Mouse (Mus musculus) CH12.LX (cell line): Measurements from ENCODE around the gene Anxa1. TPM values are rescaled to one million over a fixed set of nuclear protein-coding genes. Genes with fewer than 3 reads are reported as not detected.

Experiments
- DNase-seq: peaks from one replicate; pipeline ENCODE4 v3.0.0-alpha.2; 2013; ENCODE audit errors: extremely low read depth
- H3K27ac ChIP-seq: 2 replicates; pipeline ENCODE4 v1.5.1; 2012; ENCODE audit warnings: low read depth, mild to moderate bottlenecking, control low read depth, moderate library complexity; ENCODE audit not compliant: insufficient read depth
- H3K27me3 ChIP-seq: replicated peaks from 2 replicates; pipeline ENCODE3; 2012; ENCODE audit warnings: inconsistent platforms
- H3K36me3 ChIP-seq, 2 experiments: replicated peaks in 1 of 2; 2 replicates each; pipeline versions ENCODE3 to v1.6.1; 2012; ENCODE audit warnings: inconsistent platforms in 1 of 2, low read length in 1 of 2, mild to moderate bottlenecking in 1 of 2, mixed read lengths in 1 of 2, moderate library complexity in 1 of 2; ENCODE audit not compliant: control insufficient read depth in 1 of 2, insufficient read depth in 1 of 2
- H3K4me1 ChIP-seq, 2 experiments: 2 replicates each; pipeline ENCODE4 v1.6.1; 2012; ENCODE audit warnings: inconsistent platforms in 1 of 2, moderate library complexity in 1 of 2; ENCODE audit not compliant: insufficient read depth in 2 of 2, control insufficient read depth in 1 of 2
- H3K4me2 ChIP-seq: 2 replicates; pipeline ENCODE4 v1.6.1; 2012; ENCODE audit warnings: low read depth, mild to moderate bottlenecking, control low read depth; ENCODE audit not compliant: poor library complexity, insufficient read depth, severe bottlenecking
- H3K4me3 ChIP-seq, 3 experiments: fragments of 150-350 bp in 1 of 3; sonication (generic) in 1 of 3; replicated peaks in 1 of 3; 2 replicates each; pipeline versions ENCODE3 to v1.5.1; 2011 to 2012; ENCODE audit warnings: low read depth in 2 of 3, low read length in 2 of 3, mild to moderate bottlenecking in 2 of 3, moderate library complexity in 2 of 3, control low read depth in 1 of 3, improper control_type of control experiment in 1 of 3, inconsistent platforms in 1 of 3, mixed read lengths in 1 of 3; ENCODE audit not compliant: poor library complexity in 1 of 3
- H3K79me2 ChIP-seq: replicated peaks from 2 replicates; pipeline ENCODE4 v1.6.1; 2012; ENCODE audit warnings: mild to moderate bottlenecking, moderate library complexity; ENCODE audit not compliant: control insufficient read depth, poor library complexity, insufficient read depth, severe bottlenecking; ENCODE audit errors: extremely low read depth
- H3K9ac ChIP-seq: 2 replicates; pipeline ENCODE4 v1.6.1; 2012; ENCODE audit warnings: low read depth, mild to moderate bottlenecking, control low read depth, moderate library complexity; ENCODE audit not compliant: insufficient read depth
- H3K9me3 ChIP-seq: replicated peaks from 2 replicates; pipeline ENCODE3; 2012; ENCODE audit warnings: low read length, inconsistent platforms, mixed read lengths
- EP300 ChIP-seq: IDR thresholded peaks from 2 replicates; pipeline ENCODE4 v1.6.1; 2011; ENCODE audit warnings: low read length, improper control_type of control experiment
- ETS1 ChIP-seq: conservative IDR thresholded peaks from 2 replicates; pipeline ENCODE4 v1.6.1; 2012; ENCODE audit warnings: low read depth, mild to moderate bottlenecking, inconsistent platforms, low read length, improper control_type of control experiment, moderate library complexity
- GABPA ChIP-seq: IDR thresholded peaks from 2 replicates; pipeline ENCODE4 v1.6.1; 2012; ENCODE audit warnings: low read depth, low read length, improper control_type of control experiment, inconsistent platforms; ENCODE audit not compliant: insufficient replicate concordance
- HCFC1 ChIP-seq: IDR thresholded peaks from 2 replicates; pipeline ENCODE4 v1.6.1; 2012; ENCODE audit warnings: low read depth, mild to moderate bottlenecking, inconsistent platforms, low read length, improper control_type of control experiment
- IRF4 ChIP-seq: IDR thresholded peaks from 2 replicates; pipeline ENCODE4 v1.6.1; 2014; ENCODE audit warnings: low read depth, mild to moderate bottlenecking, inconsistent platforms, low read length, improper control_type of control experiment
- JUN ChIP-seq: IDR thresholded peaks from 2 replicates; pipeline ENCODE4 v1.6.1; 2011; ENCODE audit warnings: low read depth, mild to moderate bottlenecking, low read length, improper control_type of control experiment, moderate library complexity; ENCODE audit not compliant: insufficient read depth
- JUND ChIP-seq: conservative IDR thresholded peaks from 2 replicates; pipeline ENCODE4 v1.6.1; 2011; ENCODE audit warnings: low read depth, low read length, improper control_type of control experiment
- KAT2A ChIP-seq: IDR thresholded peaks from 2 replicates; pipeline ENCODE4 v1.6.1; 2012; ENCODE audit warnings: low read length, improper control_type of control experiment, inconsistent platforms; ENCODE audit not compliant: insufficient replicate concordance
- MAX ChIP-seq: IDR thresholded peaks from 2 replicates; pipeline ENCODE4 v1.6.1; 2011; ENCODE audit warnings: low read length, improper control_type of control experiment
- MAZ ChIP-seq: IDR thresholded peaks from 2 replicates; pipeline ENCODE4 v1.6.1; 2012; ENCODE audit warnings: low read depth, mild to moderate bottlenecking, inconsistent platforms, low read length, improper control_type of control experiment, moderate library complexity
- MEF2A ChIP-seq: IDR thresholded peaks from 2 replicates; pipeline ENCODE4 v1.6.1; 2014; ENCODE audit warnings: low read depth, mild to moderate bottlenecking, inconsistent platforms, low read length, improper control_type of control experiment, borderline replicate concordance
- MXI1 ChIP-seq: IDR thresholded peaks from 2 replicates; pipeline ENCODE4 v1.6.1; 2011; ENCODE audit warnings: mild to moderate bottlenecking, low read depth, low read length, improper control_type of control experiment
- MYC ChIP-seq: IDR thresholded peaks from 2 replicates; pipeline ENCODE4 v1.6.1; 2011; ENCODE audit warnings: low read depth, mild to moderate bottlenecking, improper control_type of control experiment, low read length
- NELFE ChIP-seq: IDR thresholded peaks from 2 replicates; pipeline ENCODE4 v1.6.1; 2011; ENCODE audit warnings: low read depth, low read length, improper control_type of control experiment
- PAX5 ChIP-seq: IDR thresholded peaks from 2 replicates; pipeline ENCODE4 v1.6.1; 2012; ENCODE audit warnings: low read length, inconsistent platforms, mixed read lengths
- POLR2A ChIP-seq: IDR thresholded peaks from 2 replicates; pipeline ENCODE4 v1.6.1; 2011; ENCODE audit warnings: low read depth, mild to moderate bottlenecking, improper control_type of control experiment, low read length
- RCOR1 ChIP-seq: conservative IDR thresholded peaks from 2 replicates; pipeline ENCODE4 v1.6.1; 2012; ENCODE audit warnings: low read depth, mild to moderate bottlenecking, inconsistent platforms, low read length, improper control_type of control experiment
- SIN3A ChIP-seq: IDR thresholded peaks from 2 replicates; pipeline ENCODE4 v1.6.1; 2012; ENCODE audit warnings: low read length, improper control_type of control experiment, inconsistent platforms
- SMC3 ChIP-seq: IDR thresholded peaks from 2 replicates; pipeline ENCODE4 v1.6.1; 2011; ENCODE audit warnings: low read depth, low read length, improper control_type of control experiment
- TCF12 ChIP-seq: IDR thresholded peaks from 2 replicates; pipeline ENCODE4 v1.6.1; 2014; ENCODE audit warnings: low read depth, mild to moderate bottlenecking, inconsistent platforms, low read length, improper control_type of control experiment
- UBTF ChIP-seq: IDR thresholded peaks from 2 replicates; pipeline ENCODE4 v1.6.1; 2012; ENCODE audit warnings: low read depth, mild to moderate bottlenecking, inconsistent platforms, low read length, improper control_type of control experiment, moderate library complexity
- USF1 ChIP-seq: IDR thresholded peaks from 2 replicates; pipeline ENCODE4 v1.6.1; 2014; ENCODE audit warnings: low read depth, mild to moderate bottlenecking, inconsistent platforms, low read length, improper control_type of control experiment
- ZC3H11A ChIP-seq: IDR thresholded peaks from 2 replicates; pipeline ENCODE4 v1.6.1; 2012; ENCODE audit warnings: low read depth, mild to moderate bottlenecking, inconsistent platforms, low read length, improper control_type of control experiment
- ZKSCAN1 ChIP-seq: IDR thresholded peaks from 2 replicates; pipeline ENCODE4 v1.6.1; 2012; ENCODE audit warnings: low read depth, inconsistent platforms, low read length, improper control_type of control experiment, borderline replicate concordance
- ZMIZ1 ChIP-seq: IDR thresholded peaks from 2 replicates; pipeline ENCODE4 v1.6.1; 2012; ENCODE audit warnings: low read depth, mild to moderate bottlenecking, inconsistent platforms, low read length, improper control_type of control experiment
- ZNF384 ChIP-seq: IDR thresholded peaks from 2 replicates; pipeline ENCODE4 v1.6.1; 2012; ENCODE audit warnings: low read depth, low read length, improper control_type of control experiment, inconsistent platforms
- dilution Hi-C: fragments of 300-500 bp; cut with MboI; formaldehyde crosslinking; loops from 2 replicates; pipeline ENCODE4 v1.14.3; 2020; ENCODE audit warnings: low sequenced_read_pairs; ENCODE audit not compliant: extremely low pct_unique_long_range_greater_than_20kb, extremely low pct_ligation_motif_present
- in situ Hi-C: fragments of 300-500 bp; cut with MboI; formaldehyde crosslinking; loops from 3 replicates; pipeline ENCODE4 v1.14.3; 2019; ENCODE audit warnings: low sequenced_read_pairs, low pct_ligation_motif_present, low pct_unique_long_range_greater_than_20kb, mixed read lengths
- polyA plus RNA-seq: library from polyadenylated mRNA; unstranded; fragments of >175 nt; gene quantifications from 2 replicates; pipeline ENCODE4 v1.2.1, GENCODE M21; 2012; ENCODE audit warnings: low read depth; ENCODE audit not compliant: insufficient read length
- total RNA-seq, 2 experiments: library from RNA; depleted of rRNA; stranded (reverse); fragments of 300-350 nt in 1 of 2; fragments of >200 nt in 1 of 2; gene quantifications; 2 replicates each; pipeline ENCODE4 v1.2.3; 2012 to 2014

The Anxa1 gene
- total and polyA plus RNA-seq, 3 experiments = 3.9 to 24.9 (median 13.2) TPM

DNA sequence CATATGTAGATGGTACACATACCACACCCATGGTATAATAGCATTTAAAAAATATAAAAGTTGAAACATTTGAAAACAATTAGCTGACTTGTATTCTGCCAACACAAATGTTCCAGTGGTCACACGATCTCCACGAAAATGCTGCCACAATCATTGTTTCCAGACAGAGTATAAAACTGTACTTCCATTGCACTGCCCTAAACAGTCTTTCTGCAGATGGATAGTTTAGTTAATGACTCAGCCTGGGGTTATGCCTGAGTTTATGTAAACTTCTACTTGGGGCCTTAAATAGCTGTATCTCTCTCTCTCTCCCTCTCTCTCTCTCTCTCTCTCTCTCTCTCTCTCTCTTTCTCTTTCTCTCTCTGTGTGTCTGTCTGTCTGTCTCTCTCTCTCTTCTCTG is 24.7 kb downstream of the Anxa1 start:
- H3K9ac ChIP-seq = no peak overlapping the region
- in situ Hi-C loops = loop anchor here (25.0 kb wide), 1 partner anchor 371 kb away; the partner anchor contains the start of gene Aldh1a7
- no peak for DNase-seq

GRCm38 (mm10) chr19:20365364-20365763 is 25.4 kb downstream of the Anxa1 start:
- Histone ChIP-seq H3K9ac (no peak overlapping the region), H3K27ac (no peak overlapping the region), H3K4me2 (no peak overlapping the region), H3K27me3 (no peaks in the 10 kb centered on the region), H3K9me3 (no peaks in the 10 kb centered on the region), H3K4me3 (no peak overlapping the region), H3K4me1 (peaks cover 0 to 7% of the 10 kb centered on the region in 2 experiments; a peak in 2 of 4 replicates), H3K36me3 (no peaks in the 10 kb centered on the region), H3K79me2 (no peaks in the 10 kb centered on the region)
- DNase-seq = no peak
- no peak for TF ChIP-seq MAX
- no peak for TF ChIP-seq PAX5
- no peak for TF ChIP-seq MYC
- no peak for TF ChIP-seq ZNF384
- TF ChIP-seq UBTF = no peak
- TF ChIP-seq HCFC1 = no peak
- TF ChIP-seq ETS1 = no peak
- TF ChIP-seq SMC3 = no peak
- no peak for TF ChIP-seq MAZ
- no peak for TF ChIP-seq SIN3A
- no peak for TF ChIP-seq GABPA
- no peak for TF ChIP-seq KAT2A
- TF ChIP-seq EP300 = no peak
- TF ChIP-seq IRF4 = no peak
- no peak for TF ChIP-seq USF1
- no peak for TF ChIP-seq TCF12
- TF ChIP-seq JUN = no peak
- dilution Hi-C loops (no loop called here), in situ Hi-C loops (loop anchor here (25.0 kb wide), 1 partner anchor 372 kb away; the partner anchor contains the start of gene Aldh1a7)

More for the DNA sequence above, 24.7 kb downstream of the Anxa1 start:
- H3K9me3 ChIP-seq = no peaks in the 10 kb centered on the region
- no peaks in the 10 kb centered on the region for H3K79me2 ChIP-seq
- dilution Hi-C loops = no loop called here
- H3K27me3 ChIP-seq = no peaks in the 10 kb centered on the region
- peaks cover 0 to 6% of the 10 kb centered on the region in 2 experiments; a peak in 2 of 4 replicates for H3K4me1 ChIP-seq
- TF ChIP-seq RCOR1 = no peak
- TF ChIP-seq MEF2A = no peak
- no peak for TF ChIP-seq EP300
- TF ChIP-seq MXI1 = no peak
- no peak for TF ChIP-seq ZMIZ1
- no peak for TF ChIP-seq ETS1
- TF ChIP-seq JUND = no peak
- TF ChIP-seq MYC = no peak
- TF ChIP-seq NELFE = no peak
- TF ChIP-seq ZNF384 = no peak
- no peak for TF ChIP-seq KAT2A
- no peak for TF ChIP-seq ZC3H11A
- TF ChIP-seq JUN = no peak
- no peak for TF ChIP-seq ZKSCAN1
- no peak for TF ChIP-seq USF1
- no peak for TF ChIP-seq POLR2A
- no peak for TF ChIP-seq HCFC1
- no peak for TF ChIP-seq UBTF
- no peaks in the 10 kb centered on the region for H3K36me3 ChIP-seq
- H3K4me3 ChIP-seq = no peak overlapping the region
- H3K27ac ChIP-seq = no peak overlapping the region
- no peak overlapping the region for H3K4me2 ChIP-seq
